Mouse (Mus musculus) testis, adult 2 months (tissue): Measurements from ENCODE around the gene Rtp2.

ENCODE experiments used
- CTCF ChIP-seq: fragments of 200-500 bp; IDR thresholded peaks from 2 replicates; pipeline ENCODE4 v1.5.1; 2012; ENCODE audit warnings: low read depth, mild to moderate bottlenecking, inconsistent platforms, low read length, moderate library complexity; ENCODE audit not compliant: control insufficient read depth, insufficient read depth, insufficient replicate concordance
- POLR2A ChIP-seq: fragments of 200-500 bp; IDR thresholded peaks from 2 replicates; pipeline ENCODE4 v1.6.1; 2012; ENCODE audit warnings: low read depth, mild to moderate bottlenecking, inconsistent platforms, low read length, moderate library complexity; ENCODE audit not compliant: control insufficient read depth

DNA sequence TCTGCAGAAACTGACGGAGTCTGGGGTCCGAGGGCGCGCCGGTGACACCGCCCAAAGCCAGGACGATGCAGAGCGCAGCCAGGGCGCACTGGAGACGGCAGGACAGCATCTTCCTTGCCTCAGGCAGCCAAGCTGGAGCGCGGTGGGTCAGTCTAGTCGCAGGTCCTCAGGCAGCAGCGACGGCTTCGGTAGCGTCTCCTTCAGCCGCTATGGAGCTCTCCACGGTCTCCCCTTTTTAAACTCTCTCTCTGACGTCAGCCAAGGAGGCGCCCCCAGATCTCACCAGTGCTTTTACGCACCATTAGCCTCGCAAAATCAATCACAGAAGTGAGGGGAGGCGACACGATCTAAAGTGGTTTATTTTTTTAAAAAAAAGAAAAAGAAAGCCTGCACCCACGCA is 41.6 kb downstream of the Rtp2 start, which contains the start of gene Sst:
- TF ChIP-seq CTCF (no peak), POLR2A (no peak)
